Mouse (Mus musculus): Measurements from ENCODE around the gene Slc9a5. TPM values are rescaled to one million over a fixed set of nuclear protein-coding genes. Genes with fewer than 3 reads are reported as not detected.

Gene Slc9a5
- total and polyA plus RNA-seq, 3 experiments: 0.95 to 4.5 (median 3.1) TPM

DNA sequence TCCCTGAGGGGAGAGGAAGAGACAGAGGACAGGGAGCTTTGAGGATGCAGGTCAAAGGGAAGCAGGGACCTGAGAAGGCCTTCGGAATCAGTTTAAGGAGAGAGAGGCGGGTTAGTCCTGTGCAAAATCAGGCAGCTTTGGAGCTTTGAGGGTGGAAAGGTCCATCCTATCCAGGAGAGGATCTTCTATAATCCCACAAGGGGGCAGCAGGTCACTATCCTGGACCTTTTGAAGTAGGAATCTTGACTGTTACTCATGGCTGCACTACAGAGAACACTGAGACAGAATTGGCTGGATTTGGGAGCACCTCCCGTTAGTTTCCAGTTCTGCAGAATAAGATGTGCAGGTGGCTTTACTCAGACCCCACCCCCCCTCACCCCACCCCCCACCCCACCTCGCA is 11.0 kb downstream of the Slc9a5 start:
- peaks cover 2 to 31% of the 10 kb centered on the region in 2 experiments for H3K36me3 ChIP-seq (replicated peaks in 1 of 2; ENCODE audit: control insufficient read depth in 1 of 2, insufficient read depth in 1 of 2, low read length in 1 of 2)

GRCm38 (mm10) chr8:105361751-105362702 is 13.4 kb downstream of the Slc9a5 start:
- Histone ChIP-seq H3K27ac (ENCODE audit: insufficient read depth, low read depth) (no peak overlapping the region), H3K27me3 (replicated peaks) (no peaks in the 10 kb centered on the region), H3K4me2 (ENCODE audit: insufficient read depth, low read depth, poor library complexity, severe bottlenecking) (no peak overlapping the region), H3K36me3 (replicated peaks in 1 of 2; ENCODE audit: control insufficient read depth in 1 of 2, insufficient read depth in 1 of 2, low read length in 1 of 2) (peaks cover 2 to 23% of the 10 kb centered on the region in 2 experiments), H3K79me2 (replicated peaks; ENCODE audit: control insufficient read depth, extremely low read depth, insufficient read depth, poor library complexity, severe bottlenecking) (no peaks in the 10 kb centered on the region), H3K4me1 (ENCODE audit: control insufficient read depth in 1 of 2, insufficient read depth in 2 of 2) (no peaks in the 10 kb centered on the region), H3K4me3 (replicated peaks in 1 of 3; ENCODE audit: low read depth in 2 of 3, low read length in 2 of 3, poor library complexity in 1 of 3) (no peak overlapping the region), H3K9ac (ENCODE audit: insufficient read depth, low read depth) (no peak overlapping the region), H3K9me3 (replicated peaks; ENCODE audit: low read length) (no peaks in the 10 kb centered on the region)
- dilution Hi-C loops (cut with MboI; ENCODE audit: extremely low pct_ligation_motif_present, extremely low pct_unique_long_range_greater_than_20kb, low sequenced_read_pairs): no loop called here
- TF ChIP-seq CTCF (conservative IDR thresholded peaks at IDR 0.05 in 1 of 2, IDR thresholded peaks at IDR 0.05 in 1 of 2; ENCODE audit: low read depth in 2 of 2, low read length in 2 of 2) (no peak), HCFC1 (IDR thresholded peaks at IDR 0.05; ENCODE audit: low read depth, low read length) (no peak), GABPA (IDR thresholded peaks at IDR 0.05; ENCODE audit: insufficient replicate concordance, low read depth, low read length) (no peak), RAD21 (IDR thresholded peaks at IDR 0.05; ENCODE audit: low read depth, low read length) (no peak), MEF2A (IDR thresholded peaks at IDR 0.05; ENCODE audit: borderline replicate concordance, low read depth, low read length) (no peak), MAFK (IDR thresholded peaks at IDR 0.05; ENCODE audit: insufficient replicate concordance, low read length) (no peak), CHD2 (IDR thresholded peaks at IDR 0.05; ENCODE audit: low read length) (no peak), USF2 (conservative IDR thresholded peaks at IDR 0.05; ENCODE audit: low read depth, low read length) (no peak), MXI1 (IDR thresholded peaks at IDR 0.05; ENCODE audit: low read depth, low read length) (no peak), CHD1 (IDR thresholded peaks at IDR 0.05; ENCODE audit: low read depth, low read length) (no peak), ELF1 (IDR thresholded peaks at IDR 0.05; ENCODE audit: low read depth, low read length) (no peak), KAT2A (IDR thresholded peaks at IDR 0.05; ENCODE audit: insufficient replicate concordance, low read length) (no peak), ETS1 (conservative IDR thresholded peaks at IDR 0.05; ENCODE audit: low read depth, low read length) (no peak), ZMIZ1 (IDR thresholded peaks at IDR 0.05; ENCODE audit: low read depth, low read length) (no peak)
- DNase-seq (ENCODE audit: extremely low read depth): no peak
- in situ Hi-C loops (cut with MboI; ENCODE audit: low pct_ligation_motif_present, low pct_unique_long_range_greater_than_20kb, low sequenced_read_pairs): loop anchor here (10.0 kb wide), 1 partner anchor 113 kb away; the partner anchor contains the start of gene Tppp3

More for the DNA sequence above, 11.0 kb downstream of the Slc9a5 start:
- no peak for TF ChIP-seq UBTF (IDR thresholded peaks at IDR 0.05; ENCODE audit: low read depth, low read length)
- TF ChIP-seq SMC3 (IDR thresholded peaks at IDR 0.05; ENCODE audit: low read depth, low read length): peak; percentile 50
- no peak for TF ChIP-seq POLR2A (IDR thresholded peaks at IDR 0.05; ENCODE audit: low read depth, low read length)
- TF ChIP-seq CTCF (conservative IDR thresholded peaks at IDR 0.05 in 1 of 2, IDR thresholded peaks at IDR 0.05 in 1 of 2; ENCODE audit: low read depth in 2 of 2, low read length in 2 of 2): peak in 1 of 2 experiments; percentile 60; a peak in 2 of 4 replicates
- TF ChIP-seq IRF4 (IDR thresholded peaks at IDR 0.05; ENCODE audit: low read depth, low read length): no peak
- TF ChIP-seq BHLHE40 (IDR thresholded peaks at IDR 0.05; ENCODE audit: low read depth, low read length): no peak
- TF ChIP-seq RAD21 (IDR thresholded peaks at IDR 0.05; ENCODE audit: low read depth, low read length): peak; percentile 54
- no peak for TF ChIP-seq MAX (IDR thresholded peaks at IDR 0.05; ENCODE audit: low read length)
- TF ChIP-seq MEF2A (IDR thresholded peaks at IDR 0.05; ENCODE audit: borderline replicate concordance, low read depth, low read length): no peak
- no peak for TF ChIP-seq USF1 (IDR thresholded peaks at IDR 0.05; ENCODE audit: low read depth, low read length)
- H3K27me3 ChIP-seq (replicated peaks): no peaks in the 10 kb centered on the region
- dilution Hi-C loops (cut with MboI; ENCODE audit: extremely low pct_ligation_motif_present, extremely low pct_unique_long_range_greater_than_20kb, low sequenced_read_pairs) (no loop called here), in situ Hi-C loops (cut with MboI; ENCODE audit: low pct_ligation_motif_present, low pct_unique_long_range_greater_than_20kb, low sequenced_read_pairs) (loop anchor here (10.0 kb wide), 1 partner anchor 115 kb away; the partner anchor contains the start of gene Tppp3)
- no peak overlapping the region for H3K27ac ChIP-seq (ENCODE audit: insufficient read depth, low read depth)
- no peaks in the 10 kb centered on the region for H3K79me2 ChIP-seq (replicated peaks; ENCODE audit: control insufficient read depth, extremely low read depth, insufficient read depth, poor library complexity, severe bottlenecking)
- H3K4me3 ChIP-seq (replicated peaks in 1 of 3; ENCODE audit: low read depth in 2 of 3, low read length in 2 of 3, poor library complexity in 1 of 3): no peak overlapping the region
- no peak overlapping the region for H3K9ac ChIP-seq (ENCODE audit: insufficient read depth, low read depth)
- no peak overlapping the region for H3K4me2 ChIP-seq (ENCODE audit: insufficient read depth, low read depth, poor library complexity, severe bottlenecking)
- peak; percentile 31 for DNase-seq (ENCODE audit: extremely low read depth)
- H3K9me3 ChIP-seq (replicated peaks; ENCODE audit: low read length): no peaks in the 10 kb centered on the region
- H3K4me1 ChIP-seq (ENCODE audit: control insufficient read depth in 1 of 2, insufficient read depth in 2 of 2): peaks cover 9 to 15% of the 10 kb centered on the region in 2 experiments
